Mouse (Mus musculus): ENCODE measurements around the gene Prkcz. TPM values are rescaled to one million over a fixed set of nuclear protein-coding genes. Genes with fewer than 3 reads are reported as not detected.
"Not testable (repeated sequence)": the region's sequence is repeated elsewhere in the genome, so short reads cannot be mapped to it uniquely, and the experiment has no call there.

Gene Prkcz
- total RNA-seq, 2 experiments from 2014 or later, result 1.6 to 2.6 TPM

GRCm38 (mm10) chr4:155360856-155361255 lies 305 bp downstream of the Prkcz start:
- intact Hi-C loops (cut with DNase I; ENCODE audit: low total_unique reads), result no loop called here
- DNase-seq, result no peak

- intact Hi-C loops (cut with DNase I; ENCODE audit: low total_unique reads), result no loop called here
- DNase-seq, result no peak
Measured at GRCm38 (mm10) chr4:155359560-155360464, 1.3 kb downstream of the Prkcz start.

- DNase-seq, result no peak
- intact Hi-C loops (cut with DNase I; ENCODE audit: low total_unique reads), result no loop called here
Measured at GRCm38 (mm10) chr4:155357601-155358000, 3.6 kb downstream of the Prkcz start.

- intact Hi-C loops (cut with DNase I; ENCODE audit: low total_unique reads), result no loop called here
Measured at GRCm38 (mm10) chr4:155356354-155356753, 4.8 kb downstream of the Prkcz start.

GRCm38 (mm10) chr4:155354546-155354945 lies 6.6 kb downstream of the Prkcz start:
- no peak for DNase-seq
- intact Hi-C loops (cut with DNase I; ENCODE audit: low total_unique reads), result no loop called here

More at GRCm38 (mm10) chr4:155356354-155356753, 4.8 kb downstream of the Prkcz start:
- no peak for DNase-seq

- DNase-seq, result no peak
- intact Hi-C loops (cut with DNase I; ENCODE audit: low total_unique reads), result no loop called here
Measured at GRCm38 (mm10) chr4:155354035-155354434, 7.1 kb downstream of the Prkcz start.

- DNase-seq, result no peak
- intact Hi-C loops (cut with DNase I; ENCODE audit: low total_unique reads), result no loop called here
Measured at GRCm38 (mm10) chr4:155352581-155352980, 8.6 kb downstream of the Prkcz start.

GRCm38 (mm10) chr4:155346350-155346749 lies 14.8 kb downstream of the Prkcz start:
- intact Hi-C loops (cut with DNase I; ENCODE audit: low total_unique reads), result no loop called here
- DNase-seq, result no peak

- intact Hi-C loops (cut with DNase I; ENCODE audit: low total_unique reads), result no loop called here
- peak; percentile 49 for DNase-seq
Measured at GRCm38 (mm10) chr4:155345608-155345953, 15.6 kb downstream of the Prkcz start.

- DNase-seq, result no peak
- intact Hi-C loops (cut with DNase I; ENCODE audit: low total_unique reads), result no loop called here
Measured at GRCm38 (mm10) chr4:155344716-155345607, 16.2 kb downstream of the Prkcz start.

- intact Hi-C loops (cut with DNase I; ENCODE audit: low total_unique reads), result no loop called here
- no peak for DNase-seq
Measured at GRCm38 (mm10) chr4:155344299-155344600, 16.9 kb downstream of the Prkcz start.

GRCm38 (mm10) chr4:155343415-155344298 lies 17.5 kb downstream of the Prkcz start:
- DNase-seq, result no peak
- intact Hi-C loops (cut with DNase I; ENCODE audit: low total_unique reads), result no loop called here

GRCm38 (mm10) chr4:155336284-155337050 lies 24.7 kb downstream of the Prkcz start:
- intact Hi-C loops (cut with DNase I; ENCODE audit: low total_unique reads), result no loop called here
- DNase-seq, result no peak

- intact Hi-C loops (cut with DNase I; ENCODE audit: low total_unique reads), result no loop called here
- no peak for DNase-seq
Measured at GRCm38 (mm10) chr4:155332253-155332652, 28.9 kb downstream of the Prkcz start.

- intact Hi-C loops (cut with DNase I; ENCODE audit: low total_unique reads); DNase-seq: not testable (repeated sequence)
Measured at GRCm38 (mm10) chr4:155328385-155328784, 32.8 kb downstream of the Prkcz start.

GRCm38 (mm10) chr4:155325773-155326172 lies 35.4 kb downstream of the Prkcz start:
- intact Hi-C loops (cut with DNase I; ENCODE audit: low total_unique reads), result no loop called here
- no peak for DNase-seq

GRCm38 (mm10) chr4:155324511-155324910 lies 36.6 kb downstream of the Prkcz start:
- intact Hi-C loops (cut with DNase I; ENCODE audit: low total_unique reads), result no loop called here
- no peak for DNase-seq

- intact Hi-C loops (cut with DNase I; ENCODE audit: low total_unique reads), result no loop called here
- no peak for DNase-seq
Measured at GRCm38 (mm10) chr4:155323081-155323795, 37.9 kb downstream of the Prkcz start.

Data from gastrocnemius, postnatal 14 days (tissue).